Mouse (Mus musculus): ENCODE data around the gene Stard10.

DNA sequence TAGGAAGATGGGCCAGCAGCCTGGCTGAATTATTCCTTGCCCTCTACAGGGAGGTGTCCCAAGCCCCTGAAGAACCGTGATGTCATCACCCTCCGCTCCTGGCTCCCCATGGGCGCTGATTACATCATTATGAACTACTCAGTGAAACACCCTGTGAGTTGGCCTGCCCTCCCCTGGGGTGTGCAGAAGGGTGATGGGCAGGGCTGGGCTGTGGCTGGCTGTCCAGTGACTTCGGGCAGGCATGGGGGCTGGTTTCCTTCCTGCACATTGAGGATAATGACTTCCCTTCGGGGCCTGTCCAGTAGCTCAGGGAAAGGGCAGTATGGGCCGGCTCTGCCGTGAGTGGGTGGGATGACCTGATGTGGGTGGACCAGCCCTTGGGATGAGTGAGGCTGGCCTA lies 26.2 kb downstream of the Stard10 start:
- TF ChIP-seq POLR2A (IDR thresholded peaks at IDR 0.05; ENCODE audit: insufficient read depth, low read depth, low read length) (no peak), CTCF (IDR thresholded peaks at IDR 0.05; ENCODE audit: insufficient read depth, low read depth, low read length) (no peak)

All from olfactory bulb, adult 2 months (tissue).